Mouse (Mus musculus) kidney, postnatal 0 days (tissue): ENCODE data around the gene Ndrg3. TPM values are rescaled to one million over a fixed set of nuclear protein-coding genes. Genes with fewer than 3 reads are reported as not detected.

Source experiments
- ATAC-seq: fragments of 200-750 bp; cut with Nextera tagmentation; replicated peaks from 2 replicates; pipeline ENCODE4 v1.8.0; 2017; ENCODE audit warnings: low read depth, moderate number of reproducible peaks, moderate TSS enrichment, moderate library complexity; ENCODE audit not compliant: low FRiP score
- DNase-seq: peaks from one replicate; pipeline ENCODE4 v3.0.0-alpha.2; 2016; ENCODE audit warnings: low spot score
- H3K27ac ChIP-seq: fragments of 300-500 bp; sonication (generic); 2 replicates; pipeline ENCODE4 v1.5.1; 2014; ENCODE audit warnings: mild to moderate bottlenecking
- H3K27me3 ChIP-seq: fragments of 300-500 bp; sonication (generic); 2 replicates; pipeline ENCODE4 v1.6.1; 2014; ENCODE audit warnings: low read length, mixed read lengths; ENCODE audit not compliant: insufficient read depth
- H3K36me3 ChIP-seq: fragments of 300-500 bp; sonication (generic); 2 replicates; pipeline ENCODE4 v1.6.1; 2014; ENCODE audit warnings: low read length, mixed read lengths; ENCODE audit not compliant: insufficient read depth
- H3K4me1 ChIP-seq: fragments of 300-500 bp; sonication (generic); replicated peaks from 2 replicates; pipeline ENCODE4 v1.6.1; 2014; ENCODE audit warnings: antibody characterized with exemption, low read length, mixed read lengths; ENCODE audit not compliant: insufficient read depth
- H3K4me2 ChIP-seq: fragments of 300-500 bp; sonication (generic); 2 replicates; pipeline ENCODE4 v1.6.1; 2014; ENCODE audit warnings: mild to moderate bottlenecking, low read length, moderate library complexity, mixed read lengths
- H3K4me3 ChIP-seq: fragments of 300-500 bp; sonication (generic); replicated peaks from 2 replicates; pipeline ENCODE4 v1.5.1; 2014; ENCODE audit warnings: low read depth, low read length
- H3K9ac ChIP-seq: fragments of 300-500 bp; sonication (generic); 2 replicates; pipeline ENCODE4 v1.6.1; 2014; ENCODE audit warnings: low read depth, low read length
- H3K9me3 ChIP-seq: fragments of 300-500 bp; sonication (generic); replicated peaks from 2 replicates; pipeline ENCODE4 v1.6.1; 2016; ENCODE audit warnings: low read length, inconsistent platforms, mixed read lengths
- CTCF ChIP-seq: IDR thresholded peaks from 2 replicates; pipeline ENCODE4 v1.5.1; 2016; ENCODE audit warnings: antibody characterized with exemption, low read depth, mild to moderate bottlenecking, moderate library complexity
- WGBS: fragments of 180-500 bp; shearing (Covaris S2); extraction: QIAGEN DNeasy Blood & Tissue Kit; methylation state at CpG from one replicate; pipeline ENCODE4 v1.1.7; 2014; 5-methylcytosine and 5-hydroxymethylcytosine counted together
- polyA plus RNA-seq: library from polyadenylated mRNA; unstranded; fragments of >200 nt; fragmentation: Nextera tagmentation; extraction: Ambion mirVana; gene quantifications from 2 replicates; pipeline ENCODE4 v1.2.1, GENCODE M21; 2015

Ndrg3 gene
- polyA plus RNA-seq, 1 experiment from 2014 or later, result 45.8 TPM

- no peak for ATAC-seq
- no peaks in the 10 kb centered on the region for H3K36me3 ChIP-seq
- H3K9me3 ChIP-seq, result no peaks in the 10 kb centered on the region
- 86% methylated on average over 10 of the region's 10 CpGs for WGBS
- no peaks in the 10 kb centered on the region for H3K4me1 ChIP-seq
- no peak for TF ChIP-seq CTCF
- H3K4me3 ChIP-seq, result no peak overlapping the region
- H3K4me2 ChIP-seq, result no peak overlapping the region
- no peak overlapping the region for H3K9ac ChIP-seq
- no peak for DNase-seq
- no peaks in the 10 kb centered on the region for H3K27me3 ChIP-seq
- no peak overlapping the region for H3K27ac ChIP-seq
Observed at GRCm38 (mm10) chr2:156884396-156885211, 107.3 kb downstream of the Ndrg3 start.

GRCm38 (mm10) chr2:156882431-156883001, 109.3 kb downstream of the Ndrg3 start:
- H3K27ac ChIP-seq, result no peak overlapping the region
- no peaks in the 10 kb centered on the region for H3K9me3 ChIP-seq
- no peak overlapping the region for H3K4me3 ChIP-seq
- ATAC-seq (no peak), DNase-seq (no peak)
- TF ChIP-seq CTCF, result no peak
- no peaks in the 10 kb centered on the region for H3K4me1 ChIP-seq
- 40% methylated on average over 10 of the region's 10 CpGs for WGBS
- no peaks in the 10 kb centered on the region for H3K27me3 ChIP-seq
- no peaks in the 10 kb centered on the region for H3K36me3 ChIP-seq
- H3K4me2 ChIP-seq, result no peak overlapping the region
- no peak overlapping the region for H3K9ac ChIP-seq

DNA sequence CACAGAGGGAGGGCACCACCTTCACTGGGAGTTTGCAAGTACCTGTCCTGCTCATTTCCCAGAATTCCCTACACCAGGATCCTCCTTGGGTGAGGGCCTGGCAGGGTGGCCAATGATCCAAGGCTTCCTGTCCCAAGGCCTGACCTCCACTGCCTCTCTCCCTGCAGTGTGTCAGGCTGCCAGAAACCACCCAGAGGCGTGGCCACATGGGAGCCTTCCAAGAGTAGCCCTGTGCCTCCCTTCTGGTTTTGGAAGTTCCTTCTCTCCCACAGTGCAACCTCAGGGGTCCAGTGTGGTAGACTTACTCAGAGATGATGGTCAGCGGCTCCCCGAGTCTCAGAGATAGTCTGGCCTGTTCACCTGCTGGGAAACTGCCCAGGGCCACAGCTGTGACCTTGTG, 112.3 kb downstream of the Ndrg3 start:
- Histone ChIP-seq H3K27ac (no peak overlapping the region), H3K9ac (no peak overlapping the region), H3K4me3 (no peak overlapping the region), H3K4me1 (no peaks in the 10 kb centered on the region), H3K4me2 (no peak overlapping the region), H3K9me3 (no peaks in the 10 kb centered on the region), H3K36me3 (peaks cover 5% of the 10 kb centered on the region; the same call in 1 of the 2 replicates), H3K27me3 (no peaks in the 10 kb centered on the region)
- 92% methylated on average over 3 of the region's 3 CpGs for WGBS
- ATAC-seq (no peak), DNase-seq (no peak)
- no peak for TF ChIP-seq CTCF

GRCm38 (mm10) chr2:156877726-156878125, 114.1 kb downstream of the Ndrg3 start:
- 58% methylated on average over 9 of the region's 9 CpGs for WGBS

More at GRCm38 (mm10) chr2:156877726-156878125, 114.1 kb downstream of the Ndrg3 start:
- peaks cover 20% of the 10 kb centered on the region for H3K36me3 ChIP-seq
- H3K4me3 ChIP-seq, result no peak overlapping the region
- H3K4me1 ChIP-seq, result no peaks in the 10 kb centered on the region
- no peak overlapping the region for H3K4me2 ChIP-seq
- no peaks in the 10 kb centered on the region for H3K27me3 ChIP-seq
- H3K9me3 ChIP-seq, result no peaks in the 10 kb centered on the region
- DNase-seq (no peak), ATAC-seq (no peak)
- H3K9ac ChIP-seq, result no peak overlapping the region
- TF ChIP-seq CTCF, result no peak
- no peak overlapping the region for H3K27ac ChIP-seq

Other genes with a start within 250 kb of the Ndrg3 start
- gene Myl9, start 216.6 kb downstream of the Ndrg3 start, polyA plus RNA-seq, result 449 and 494 TPM in 2 replicates
- 38.2 and 40.6 TPM in 2 replicates for gene Tgif2, start 152.0 kb downstream of the Ndrg3 start, polyA plus RNA-seq
- gene 4930518I15Rik, start 134.1 kb downstream of the Ndrg3 start, polyA plus RNA-seq, result 2.6 and 4.6 TPM in 2 replicates
- gene Rab5if, start 128.9 kb downstream of the Ndrg3 start, polyA plus RNA-seq, result 227 and 252 TPM in 2 replicates
- 0.18 and 0.32 TPM in 2 replicates for gene Sla2, start 104.9 kb downstream of the Ndrg3 start, polyA plus RNA-seq
- gene Dsn1, start 15.1 kb upstream of the Ndrg3 start, polyA plus RNA-seq, result 20.4 and 23.2 TPM in 2 replicates
- 1.3 and 1.8 TPM in 2 replicates for gene Soga1, start 87.2 kb upstream of the Ndrg3 start, polyA plus RNA-seq
- gene Tldc2, start 95.0 kb upstream of the Ndrg3 start, polyA plus RNA-seq, result 2.2 and 2.5 TPM in 2 replicates
- gene Samhd1, start 143.2 kb upstream of the Ndrg3 start, polyA plus RNA-seq, result 19.1 and 20.0 TPM in 2 replicates
- 15.6 and 16.7 TPM in 2 replicates for gene Rbl1, start 212.5 kb upstream of the Ndrg3 start, polyA plus RNA-seq